Mouse (Mus musculus): ENCODE data around the gene Pbld2.

Gene Pbld2

GRCm38 (mm10) chr10:63062696-63063095 lies 38.6 kb downstream of the Pbld2 start:
- no peak for DNase-seq (ENCODE audit: low read depth, low spot score)

GRCm38 (mm10) chr10:63063365-63063764 lies 39.2 kb downstream of the Pbld2 start:
- DNase-seq (ENCODE audit: low read depth, low spot score): no peak

- DNase-seq (ENCODE audit: low read depth, low spot score): no peak
Observed at GRCm38 (mm10) chr10:63064516-63064915, 40.4 kb downstream of the Pbld2 start.

GRCm38 (mm10) chr10:63065561-63065960 lies 41.4 kb downstream of the Pbld2 start:
- no peak for DNase-seq (ENCODE audit: low read depth, low spot score)

- peak; percentile 80 for DNase-seq (ENCODE audit: low read depth, low spot score)
Observed at GRCm38 (mm10) chr10:63065988-63066387, 41.9 kb downstream of the Pbld2 start.

GRCm38 (mm10) chr10:63086304-63086703 lies 62.2 kb downstream of the Pbld2 start:
- DNase-seq (ENCODE audit: low read depth, low spot score): no peak

- no peak for DNase-seq (ENCODE audit: low read depth, low spot score)
Observed at GRCm38 (mm10) chr10:63089103-63089757, 65.1 kb downstream of the Pbld2 start.

GRCm38 (mm10) chr10:63089758-63090571 lies 65.8 kb downstream of the Pbld2 start:
- DNase-seq (ENCODE audit: low read depth, low spot score): no peak

GRCm38 (mm10) chr10:63091915-63092314 lies 67.8 kb downstream of the Pbld2 start:
- no peak for DNase-seq (ENCODE audit: low read depth, low spot score)

GRCm38 (mm10) chr10:63092616-63093550 lies 68.8 kb downstream of the Pbld2 start:
- no peak for DNase-seq (ENCODE audit: low read depth, low spot score)

GRCm38 (mm10) chr10:63096757-63097156 lies 72.6 kb downstream of the Pbld2 start:
- DNase-seq (ENCODE audit: low read depth, low spot score): no peak

- no peak for DNase-seq (ENCODE audit: low read depth, low spot score)
Observed at GRCm38 (mm10) chr10:63098191-63098590, 74.1 kb downstream of the Pbld2 start.

GRCm38 (mm10) chr10:63099521-63099920 lies 75.4 kb downstream of the Pbld2 start, which contains the start of gene Atoh7:
Gene Atoh7, plus strand, starts transcription at chr10:63099651.
- DNase-seq (ENCODE audit: low read depth, low spot score): no peak

- DNase-seq (ENCODE audit: low read depth, low spot score): no peak
Observed at GRCm38 (mm10) chr10:63099941-63100562, 75.9 kb downstream of the Pbld2 start.

- no peak for DNase-seq (ENCODE audit: low read depth, low spot score)
Observed at GRCm38 (mm10) chr10:63100657-63101056, 76.5 kb downstream of the Pbld2 start.
